Mouse (Mus musculus): ENCODE measurements around the gene Idh3b. TPM values are rescaled to one million over a fixed set of nuclear protein-coding genes. Genes with fewer than 3 reads are reported as not detected.

The Idh3b gene
- polyA plus RNA-seq, 1 experiment from 2014 or later = 221 TPM

GRCm38 (mm10) chr2:130265520-130265919, 18.8 kb downstream of the Idh3b start:
- Histone ChIP-seq H3K4me2 (no peak overlapping the region), H3K4me1 (replicated peaks) (0 out of 2 replicates have a peak, but pooled peaks cover 3% of the 10 kb centered on the region), H3K27ac (ENCODE audit: poor library complexity, severe bottlenecking) (no peak overlapping the region), H3K27me3 (replicated peaks) (peaks cover 11% of the 10 kb centered on the region; the same call in 1 of the 2 replicates), H3K9me3 (replicated peaks) (no peaks in the 10 kb centered on the region), H3K36me3 (no peaks in the 10 kb centered on the region), H3K4me3 (no peak overlapping the region), H3K9ac (no peak overlapping the region)
- ATAC-seq (ENCODE audit: insufficient number of reproducible peaks, low FRiP score) = peak; percentile 54; the same call in 1 of the 2 replicates
- 81% methylated on average over 1 of the region's 1 CpGs for WGBS

- no peaks in the 10 kb centered on the region for H3K36me3 ChIP-seq
- no peak overlapping the region for H3K4me3 ChIP-seq
- 7% methylated on average over 2 of the region's 2 CpGs for WGBS
- H3K4me2 ChIP-seq = no peak overlapping the region
- H3K9me3 ChIP-seq (replicated peaks) = no peaks in the 10 kb centered on the region
- H3K9ac ChIP-seq = no peak overlapping the region
- H3K27ac ChIP-seq (ENCODE audit: poor library complexity, severe bottlenecking) = no peak overlapping the region
- peak; percentile 74 for ATAC-seq (ENCODE audit: insufficient number of reproducible peaks, low FRiP score)
- H3K27me3 ChIP-seq (replicated peaks) = peaks cover 15% of the 10 kb centered on the region; the same call in 1 of the 2 replicates
- 0 out of 2 replicates have a peak, but pooled peaks cover 3% of the 10 kb centered on the region for H3K4me1 ChIP-seq (replicated peaks)
Measured at GRCm38 (mm10) chr2:130262398-130262797, 21.9 kb downstream of the Idh3b start.

- WGBS = 78% methylated on average over 2 of the region's 2 CpGs
- Histone ChIP-seq H3K4me3 (no peak overlapping the region), H3K27ac (ENCODE audit: poor library complexity, severe bottlenecking) (no peak overlapping the region), H3K27me3 (replicated peaks) (peaks cover 15% of the 10 kb centered on the region; the same call in 1 of the 2 replicates), H3K9ac (no peak overlapping the region), H3K36me3 (no peaks in the 10 kb centered on the region), H3K4me1 (replicated peaks) (0 out of 2 replicates have a peak, but pooled peaks cover 3% of the 10 kb centered on the region), H3K9me3 (replicated peaks) (no peaks in the 10 kb centered on the region), H3K4me2 (no peak overlapping the region)
- no peak for ATAC-seq (ENCODE audit: insufficient number of reproducible peaks, low FRiP score)
Measured at GRCm38 (mm10) chr2:130261914-130262313, 22.4 kb downstream of the Idh3b start.

GRCm38 (mm10) chr2:130260822-130261221, 23.5 kb downstream of the Idh3b start:
- no peaks in the 10 kb centered on the region for H3K36me3 ChIP-seq
- no peaks in the 10 kb centered on the region for H3K9me3 ChIP-seq (replicated peaks)
- peaks cover 15% of the 10 kb centered on the region; the same call in 1 of the 2 replicates for H3K27me3 ChIP-seq (replicated peaks)
- no peak overlapping the region for H3K27ac ChIP-seq (ENCODE audit: poor library complexity, severe bottlenecking)
- H3K9ac ChIP-seq = no peak overlapping the region
- ATAC-seq (ENCODE audit: insufficient number of reproducible peaks, low FRiP score) = no peak
- no peak overlapping the region for H3K4me2 ChIP-seq
- WGBS = 75% methylated on average over 4 of the region's 4 CpGs
- 0 out of 2 replicates have a peak, but pooled peaks cover 3% of the 10 kb centered on the region for H3K4me1 ChIP-seq (replicated peaks)
- H3K4me3 ChIP-seq = no peak overlapping the region

GRCm38 (mm10) chr2:130256762-130257161, 27.6 kb downstream of the Idh3b start:
- Histone ChIP-seq H3K36me3 (no peaks in the 10 kb centered on the region), H3K9me3 (replicated peaks) (no peaks in the 10 kb centered on the region), H3K4me1 (replicated peaks) (no peaks in the 10 kb centered on the region), H3K4me3 (no peak overlapping the region), H3K4me2 (no peak overlapping the region), H3K9ac (no peak overlapping the region), H3K27ac (ENCODE audit: poor library complexity, severe bottlenecking) (no peak overlapping the region), H3K27me3 (replicated peaks) (peaks cover 9% of the 10 kb centered on the region; the same call in 1 of the 2 replicates)
- no peak for ATAC-seq (ENCODE audit: insufficient number of reproducible peaks, low FRiP score)
- WGBS = 62% methylated on average over 4 of the region's 4 CpGs

GRCm38 (mm10) chr2:130248226-130248625, 36.1 kb downstream of the Idh3b start:
- Histone ChIP-seq H3K36me3 (no peaks in the 10 kb centered on the region), H3K4me3 (no peak overlapping the region), H3K4me1 (replicated peaks) (no peaks in the 10 kb centered on the region), H3K9ac (no peak overlapping the region), H3K4me2 (no peak overlapping the region), H3K27ac (ENCODE audit: poor library complexity, severe bottlenecking) (no peak overlapping the region), H3K9me3 (replicated peaks) (no peaks in the 10 kb centered on the region), H3K27me3 (replicated peaks) (no peaks in the 10 kb centered on the region)
- no peak for ATAC-seq (ENCODE audit: insufficient number of reproducible peaks, low FRiP score)
- WGBS = 52% methylated on average over 7 of the region's 7 CpGs

GRCm38 (mm10) chr2:130246912-130247311, 37.4 kb downstream of the Idh3b start:
- Histone ChIP-seq H3K4me1 (replicated peaks) (no peaks in the 10 kb centered on the region), H3K27me3 (replicated peaks) (no peaks in the 10 kb centered on the region), H3K4me2 (no peak overlapping the region), H3K27ac (ENCODE audit: poor library complexity, severe bottlenecking) (no peak overlapping the region), H3K9me3 (replicated peaks) (no peaks in the 10 kb centered on the region), H3K36me3 (no peaks in the 10 kb centered on the region), H3K9ac (no peak overlapping the region), H3K4me3 (no peak overlapping the region)
- 45% methylated on average over 9 of the region's 9 CpGs for WGBS
- no peak for ATAC-seq (ENCODE audit: insufficient number of reproducible peaks, low FRiP score)

Other genes with a start within 250 kb of the Idh3b start
- not detected in 2 replicates for gene Tgm6, start 172.1 kb downstream of the Idh3b start, polyA plus RNA-seq (2016; fragmentation: Nextera tagmentation; extraction: Ambion mirVana)
- gene Snrpb, start 105.1 kb downstream of the Idh3b start, polyA plus RNA-seq (2016; fragmentation: Nextera tagmentation; extraction: Ambion mirVana) = 386 and 401 TPM in 2 replicates
- gene Tmc2, start 89.4 kb downstream of the Idh3b start, polyA plus RNA-seq (2016; fragmentation: Nextera tagmentation; extraction: Ambion mirVana) = not detected in 2 replicates
- 192 and 193 TPM in 2 replicates for gene Nop56, start 10.1 kb downstream of the Idh3b start, polyA plus RNA-seq (2016; fragmentation: Nextera tagmentation; extraction: Ambion mirVana)
- 0.91 and 1.2 TPM in 2 replicates for gene Ebf4, start 10.6 kb upstream of the Idh3b start, polyA plus RNA-seq (2016; fragmentation: Nextera tagmentation; extraction: Ambion mirVana)
- gene Cpxm1, start 113.0 kb upstream of the Idh3b start, polyA plus RNA-seq (2016; fragmentation: Nextera tagmentation; extraction: Ambion mirVana) = 32.2 and 33.3 TPM in 2 replicates
- 0.09 and 0.24 TPM in 2 replicates for gene Gm28372, start 120.7 kb upstream of the Idh3b start, polyA plus RNA-seq (2016; fragmentation: Nextera tagmentation; extraction: Ambion mirVana)
- gene 1700020A23Rik, start 120.7 kb upstream of the Idh3b start, polyA plus RNA-seq (2016; fragmentation: Nextera tagmentation; extraction: Ambion mirVana) = not detected in 2 replicates
- gene Tmem239, start 121.9 kb upstream of the Idh3b start, polyA plus RNA-seq (2016; fragmentation: Nextera tagmentation; extraction: Ambion mirVana) = not detected in 2 replicates
- 63.5 and 63.9 TPM in 2 replicates for gene Vps16, start 139.8 kb upstream of the Idh3b start, polyA plus RNA-seq (2016; fragmentation: Nextera tagmentation; extraction: Ambion mirVana)
- gene Pced1a, start 140.2 kb upstream of the Idh3b start, polyA plus RNA-seq (2016; fragmentation: Nextera tagmentation; extraction: Ambion mirVana) = 7.5 and 9.0 TPM in 2 replicates
- gene Ptpra, start 165.7 kb upstream of the Idh3b start, polyA plus RNA-seq (2016; fragmentation: Nextera tagmentation; extraction: Ambion mirVana) = 86.1 and 86.3 TPM in 2 replicates